Mouse (Mus musculus): ENCODE results near the gene Prkn.

DNA sequence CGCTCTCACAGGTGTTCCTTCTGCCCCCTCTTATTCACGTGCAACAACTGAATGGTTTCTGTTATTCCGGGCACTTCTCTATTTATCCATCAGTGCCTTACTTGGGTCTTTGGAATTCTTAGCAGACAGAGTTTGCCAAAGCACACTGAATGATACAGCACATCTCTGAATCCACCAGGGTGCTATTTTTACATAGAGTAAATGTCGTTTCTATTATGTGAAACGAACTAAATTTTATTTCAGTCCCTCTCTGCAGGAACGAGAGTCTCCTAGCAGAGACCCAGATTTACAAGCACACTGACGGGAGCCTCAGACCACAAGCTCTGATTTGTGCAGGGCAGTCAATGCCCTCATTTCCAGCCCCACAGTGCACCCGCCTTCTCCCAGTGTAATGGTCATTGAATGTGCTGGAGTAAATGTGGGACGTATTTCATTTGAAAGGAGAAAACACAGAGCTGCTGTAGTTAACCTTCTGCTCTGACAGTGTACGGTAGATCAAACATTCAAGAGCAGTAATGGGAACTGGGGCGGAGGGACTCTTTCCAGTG lies 841.7 kb downstream of the Prkn start:
- TF ChIP-seq CTCF (IDR thresholded peaks at IDR 0.05; ENCODE audit: low read depth) (no peak), EP300 (optimal IDR thresholded peaks at IDR 0.05) (no peak)
